Mouse (Mus musculus): ENCODE measurements around the gene Ece1.
"Not testable (repeated sequence)": the region's sequence is repeated elsewhere in the genome, so short reads cannot be mapped to it uniquely, and the experiment has no call there.

The Ece1 gene

GRCm38 (mm10) chr4:137942782-137943486 lies 80.9 kb downstream of the Ece1 start:
- DNase-seq (ENCODE audit: low spot score), result no peak

- DNase-seq (ENCODE audit: low spot score), result peak; percentile 63
These were observed 81.5 kb downstream of the Ece1 start for GRCm38 (mm10) chr4:137943540-137943939.

- DNase-seq (ENCODE audit: low spot score), result no peak
These were observed 83.3 kb downstream of the Ece1 start for GRCm38 (mm10) chr4:137945376-137945775.

- no peak for DNase-seq (ENCODE audit: low spot score)
These were observed 84.4 kb downstream of the Ece1 start for GRCm38 (mm10) chr4:137946419-137946818.

- peak; percentile 80 for DNase-seq (ENCODE audit: low spot score)
These were observed 90.8 kb downstream of the Ece1 start for GRCm38 (mm10) chr4:137952840-137953239.

- DNase-seq (ENCODE audit: low spot score), result no peak
These were observed 92.1 kb downstream of the Ece1 start for GRCm38 (mm10) chr4:137954184-137954583.

GRCm38 (mm10) chr4:137954926-137955396 lies 92.9 kb downstream of the Ece1 start:
- DNase-seq (ENCODE audit: low spot score), result peak; percentile 77

- DNase-seq (ENCODE audit: low spot score), result no peak
These were observed 94.2 kb downstream of the Ece1 start for GRCm38 (mm10) chr4:137956260-137956659.

GRCm38 (mm10) chr4:137959889-137960665 lies 98.0 kb downstream of the Ece1 start:
- DNase-seq (ENCODE audit: low spot score), result no peak

- peak; percentile 77 for DNase-seq (ENCODE audit: low spot score)
These were observed 98.7 kb downstream of the Ece1 start for GRCm38 (mm10) chr4:137960757-137961156.

GRCm38 (mm10) chr4:137962643-137963350 lies 100.8 kb downstream of the Ece1 start:
- no peak for DNase-seq (ENCODE audit: low spot score)

- DNase-seq (ENCODE audit: low spot score), result no peak
These were observed 101.4 kb downstream of the Ece1 start for GRCm38 (mm10) chr4:137963431-137963830.

- peak; percentile 76 for DNase-seq (ENCODE audit: low spot score)
These were observed 102.0 kb downstream of the Ece1 start for GRCm38 (mm10) chr4:137963881-137964584.

GRCm38 (mm10) chr4:137964585-137964930 lies 102.5 kb downstream of the Ece1 start:
- no peak for DNase-seq (ENCODE audit: low spot score)

GRCm38 (mm10) chr4:137968203-137968602 lies 106.2 kb downstream of the Ece1 start:
- DNase-seq (ENCODE audit: low spot score), result peak; percentile 77

GRCm38 (mm10) chr4:137970623-137971199 lies 108.7 kb downstream of the Ece1 start:
- not testable (repeated sequence) for DNase-seq (ENCODE audit: low spot score)

- DNase-seq (ENCODE audit: low spot score), result not testable (repeated sequence)
These were observed 112.9 kb downstream of the Ece1 start for GRCm38 (mm10) chr4:137974856-137975432.

- DNase-seq (ENCODE audit: low spot score), result not testable (repeated sequence)
These were observed 117.1 kb downstream of the Ece1 start for GRCm38 (mm10) chr4:137979066-137979644.

- DNase-seq (ENCODE audit: low spot score), result no peak
These were observed 120.8 kb downstream of the Ece1 start for GRCm38 (mm10) chr4:137982869-137983268.

- peak; percentile 71 for DNase-seq (ENCODE audit: low spot score)
These were observed 122.2 kb downstream of the Ece1 start for GRCm38 (mm10) chr4:137984212-137984611.

- no peak for DNase-seq (ENCODE audit: low spot score)
These were observed 122.7 kb downstream of the Ece1 start for GRCm38 (mm10) chr4:137984746-137985145.

Data from lung, postnatal 25 days (tissue).